Mouse (Mus musculus) megakaryocyte, embryonic 14.5 days (primary cell): ENCODE results near the gene Arpc1b.

Experiments
- FLI1 ChIP-seq: IDR thresholded peaks from 2 replicates; pipeline ENCODE4 v1.6.1; 2012; ENCODE audit warnings: low read length, inconsistent platforms, mixed read lengths
- GATA1 ChIP-seq: IDR thresholded peaks from 3 replicates; pipeline ENCODE4 v1.6.1; 2012; ENCODE audit warnings: mixed read lengths, low read length, inconsistent platforms, borderline replicate concordance

DNA sequence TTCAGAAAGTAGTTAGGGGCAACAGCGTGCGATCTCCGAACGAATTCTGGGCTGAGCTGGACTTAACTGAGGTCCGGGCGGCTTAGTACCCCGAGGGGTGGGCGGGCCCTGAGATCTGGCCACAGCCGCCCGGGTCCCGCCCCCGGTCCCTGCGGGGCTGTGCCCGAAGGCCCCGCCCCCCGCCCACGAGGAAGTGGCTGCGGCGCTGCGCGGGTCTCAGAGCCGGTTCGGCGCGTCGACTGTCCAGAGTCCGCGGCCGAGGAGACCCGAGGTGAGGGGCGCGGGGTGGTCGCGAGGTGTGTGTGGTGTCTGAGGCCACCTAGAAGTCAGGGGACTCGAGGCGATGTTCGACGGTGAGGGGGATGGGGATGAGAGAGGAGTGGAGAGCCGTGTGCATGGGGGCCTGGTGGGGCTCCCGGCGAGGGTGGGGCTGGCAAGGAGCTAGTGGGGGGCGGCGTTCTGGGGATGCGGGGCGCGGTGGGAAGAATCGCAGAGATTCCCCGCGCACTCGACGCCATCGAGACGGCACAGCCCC lies at the start of gene Arpc1b:
- TF ChIP-seq FLI1 = no peak
- TF ChIP-seq GATA1 = no peak
